Mouse (Mus musculus): ENCODE measurements around the gene Gm12887. TPM values are rescaled to one million over a fixed set of nuclear protein-coding genes. Genes with fewer than 3 reads are reported as not detected.

The Gm12887 gene
- total RNA-seq (2014; rRNA removed): not detected in 2 replicates
- not detected in 2 replicates for polyA plus RNA-seq (2012; rRNA removed)

DNA sequence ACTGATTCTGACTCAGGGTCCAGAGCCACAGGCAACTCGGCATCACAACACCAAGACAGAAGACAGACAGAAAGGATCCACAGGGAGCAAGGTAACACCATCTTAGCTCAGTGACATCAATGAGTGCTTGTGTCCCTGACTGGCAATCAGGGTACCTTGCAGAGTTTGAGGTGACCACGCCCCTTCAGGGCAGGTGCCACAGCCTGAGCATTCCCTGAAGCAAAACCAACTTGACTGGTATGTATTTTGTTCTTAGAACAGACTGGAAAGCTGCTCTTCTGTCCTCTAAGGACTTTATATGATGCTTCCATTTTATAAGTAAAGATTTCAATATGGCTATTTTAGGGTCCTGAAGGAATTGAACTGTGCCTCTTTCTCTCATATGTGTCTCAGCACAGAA lies at the start of gene Gm12887:
Gene Gm12887, minus strand, starts transcription at position 101 of the 400 bp plus-strand sequence.
- H3K79me2 ChIP-seq (ENCODE audit: control insufficient read depth, insufficient read depth, low read length): no peaks in the 10 kb centered on the region
- DNase-seq (ENCODE audit: extremely low read depth, low read depth, low spot score): no peak
- no peak within 1 kb of the TSS for H3K9ac ChIP-seq (ENCODE audit: low read depth, low read length)
- H3K4me1 ChIP-seq (ENCODE audit: control insufficient read depth, insufficient read depth, low read length): no peaks in the 10 kb centered on the region
- no peak within 1 kb of the TSS for H3K27ac ChIP-seq (replicated peaks; ENCODE audit: insufficient read depth, low read depth, low read length)
- H3K27me3 ChIP-seq (ENCODE audit: control insufficient read depth, insufficient read depth, low read length): no peaks in the 10 kb centered on the region
- H3K36me3 ChIP-seq (ENCODE audit: control insufficient read depth, insufficient read depth, low read length): no peaks in the 10 kb centered on the region
- H3K4me3 ChIP-seq (ENCODE audit: insufficient read depth, low read depth, low read length): no peak within 1 kb of the TSS
- 25% methylated on average over 2 of the region's 2 CpGs for WGBS
- TF ChIP-seq POLR2A (IDR thresholded peaks at IDR 0.05; ENCODE audit: extremely low read depth, insufficient read depth, low read length) (no peak), CTCF (IDR thresholded peaks at IDR 0.05; ENCODE audit: low read depth, low read length) (no peak)

GRCm38 (mm10) chr4:121657040-121657439 lies 35.1 kb upstream of the Gm12887 start:
- Histone ChIP-seq H3K27me3 (ENCODE audit: control insufficient read depth, insufficient read depth, low read length) (no peaks in the 10 kb centered on the region), H3K79me2 (ENCODE audit: control insufficient read depth, insufficient read depth, low read length) (no peaks in the 10 kb centered on the region), H3K4me3 (ENCODE audit: insufficient read depth, low read depth, low read length) (no peak overlapping the region), H3K27ac (replicated peaks; ENCODE audit: insufficient read depth, low read depth, low read length) (no peak overlapping the region), H3K4me1 (ENCODE audit: control insufficient read depth, insufficient read depth, low read length) (no peaks in the 10 kb centered on the region), H3K9ac (ENCODE audit: low read depth, low read length) (no peak overlapping the region), H3K36me3 (ENCODE audit: control insufficient read depth, insufficient read depth, low read length) (no peaks in the 10 kb centered on the region)
- 81% methylated on average over 1 of the region's 1 CpGs for WGBS
- DNase-seq (ENCODE audit: extremely low read depth, low read depth, low spot score): no peak
- TF ChIP-seq POLR2A (IDR thresholded peaks at IDR 0.05; ENCODE audit: extremely low read depth, insufficient read depth, low read length) (no peak), CTCF (IDR thresholded peaks at IDR 0.05; ENCODE audit: low read depth, low read length) (no peak)

Other genes starting within 250 kb of the Gm12887 start
- not detected in 2 replicates for gene Gm12886, start 199.0 kb downstream of the Gm12887 start, total RNA-seq (2014; rRNA removed)
- not detected in 2 replicates for gene Gm12886, start 199.0 kb downstream of the Gm12887 start, polyA plus RNA-seq (2012; rRNA removed)